Mouse (Mus musculus) neural tube, embryonic 11.5 days (tissue): Measurements from ENCODE around the gene Baat. TPM values are rescaled to one million over a fixed set of nuclear protein-coding genes. Genes with fewer than 3 reads are reported as not detected.
"Not testable (repeated sequence)": the region's sequence is repeated elsewhere in the genome, so short reads cannot be mapped to it uniquely, and the experiment has no call there.

Experiments
- ATAC-seq: fragments of 200-750 bp; cut with Nextera tagmentation; 2 replicates; pipeline ENCODE4 v1.8.0; 2017; ENCODE audit warnings: moderate number of reproducible peaks, mild to moderate bottlenecking, moderate TSS enrichment, moderate library complexity; ENCODE audit not compliant: insufficient read depth, low FRiP score, low TSS enrichment
- DNase-seq: peaks from one replicate; pipeline ENCODE4 v3.0.0-alpha.2; 2015; ENCODE audit warnings: low spot score
- H3K27ac ChIP-seq: fragments of 300-500 bp; sonication (generic); 2 replicates; pipeline ENCODE4 v1.5.1; 2014; ENCODE audit warnings: low read depth, mild to moderate bottlenecking, low read length
- H3K27me3 ChIP-seq: fragments of 300-500 bp; sonication (generic); 2 replicates; pipeline ENCODE4 v1.6.1; 2014; ENCODE audit warnings: mild to moderate bottlenecking, low read length, mixed read lengths; ENCODE audit not compliant: control insufficient read depth, insufficient read depth
- H3K36me3 ChIP-seq: fragments of 300-500 bp; sonication (generic); 2 replicates; pipeline ENCODE4 v1.6.1; 2014; ENCODE audit warnings: mild to moderate bottlenecking, low read length, moderate library complexity, mixed read lengths; ENCODE audit not compliant: control insufficient read depth, insufficient read depth
- H3K4me1 ChIP-seq: fragments of 300-500 bp; sonication (generic); 2 replicates; pipeline ENCODE4 v1.6.1; 2014; ENCODE audit warnings: low read length, mixed read lengths; ENCODE audit not compliant: control insufficient read depth, insufficient read depth
- H3K4me2 ChIP-seq: fragments of 300-500 bp; sonication (generic); 2 replicates; pipeline ENCODE4 v1.6.1; 2014; ENCODE audit warnings: low read depth, mild to moderate bottlenecking, moderate library complexity
- H3K4me3 ChIP-seq: fragments of 300-500 bp; sonication (generic); 2 replicates; pipeline ENCODE4 v1.5.1; 2014; ENCODE audit warnings: low read depth, low read length
- H3K9ac ChIP-seq: fragments of 300-500 bp; sonication (generic); 2 replicates; pipeline ENCODE4 v1.6.1; 2014; ENCODE audit warnings: mild to moderate bottlenecking, low read length
- H3K9me3 ChIP-seq: fragments of 300-500 bp; sonication (generic); 2 replicates; pipeline ENCODE4 v1.6.1; 2016; ENCODE audit warnings: low read length; ENCODE audit not compliant: control insufficient read depth
- WGBS: fragments of 180-500 bp; shearing (Covaris S2); extraction: QIAGEN DNeasy Blood & Tissue Kit; methylation state at CpG from one replicate; pipeline ENCODE4 v1.1.7; 2014; 5-methylcytosine and 5-hydroxymethylcytosine counted together
- polyA plus RNA-seq: library from polyadenylated mRNA; unstranded; fragments of >200 nt; fragmentation: Nextera tagmentation; extraction: Ambion mirVana; gene quantifications from 2 replicates; pipeline ENCODE4 v1.2.1, GENCODE M21; 2014

The Baat gene
- polyA plus RNA-seq, 1 experiment from 2014 or later = 0.19 TPM

DNA sequence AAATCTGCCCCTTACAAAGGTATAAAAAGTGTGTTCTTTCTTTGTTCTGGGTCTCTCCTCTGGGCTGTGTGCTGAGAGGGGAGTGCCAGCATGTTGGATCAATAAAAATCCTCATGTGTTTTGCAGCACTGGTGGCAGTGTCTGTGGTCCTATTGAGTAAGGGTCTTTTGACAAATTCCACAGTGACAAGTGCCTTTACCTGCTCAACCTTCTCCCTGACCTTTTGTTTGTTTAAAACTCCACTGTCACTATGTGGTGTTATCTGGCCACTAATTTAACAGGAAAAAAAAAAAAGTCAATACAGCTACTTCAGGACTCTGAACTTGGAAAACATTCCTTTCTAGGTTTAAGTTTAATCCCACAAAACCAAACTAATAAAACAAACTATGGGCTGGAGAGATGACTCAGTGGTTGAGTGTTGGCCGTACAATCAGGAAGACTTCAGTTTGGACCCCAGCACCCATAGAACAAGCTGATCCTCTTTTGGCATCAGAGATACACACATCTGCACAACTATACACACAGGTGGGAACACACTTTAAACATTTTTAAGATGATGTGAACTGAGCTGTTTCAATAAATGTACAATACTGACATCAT, 4.0 kb upstream of the Baat start:
- not testable (repeated sequence) for H3K4me1 ChIP-seq, H3K27ac ChIP-seq, DNase-seq, H3K4me3 ChIP-seq, H3K9ac ChIP-seq, H3K4me2 ChIP-seq, H3K27me3 ChIP-seq, ATAC-seq, H3K9me3 ChIP-seq, H3K36me3 ChIP-seq
- 94% methylated on average over 1 of the region's 1 CpGs for WGBS

DNA sequence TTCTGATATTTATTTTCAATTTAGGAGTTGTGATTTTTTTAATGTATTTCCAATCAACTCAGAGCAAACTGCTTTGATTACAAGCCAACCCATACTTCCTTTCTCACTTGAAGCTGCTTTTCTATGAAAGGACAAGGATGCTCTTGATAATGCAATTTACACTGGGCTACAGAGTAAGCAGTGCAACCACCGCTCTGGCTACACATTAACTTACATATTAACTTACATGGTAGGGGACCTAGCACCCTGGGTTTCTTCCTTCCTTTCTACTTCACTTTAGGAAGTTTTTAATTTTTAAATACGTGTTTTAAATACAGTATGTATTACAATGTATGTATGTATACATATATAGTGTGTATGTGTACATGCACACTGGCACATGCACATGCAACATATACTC, 2.8 kb upstream of the Baat start:
- no peaks in the 10 kb centered on the region for H3K4me1 ChIP-seq
- no peak overlapping the region for H3K4me2 ChIP-seq
- H3K9me3 ChIP-seq = no peaks in the 10 kb centered on the region
- H3K9ac ChIP-seq = no peak overlapping the region
- peaks cover 2% of the 10 kb centered on the region; the same call in 1 of the 2 replicates for H3K36me3 ChIP-seq
- DNase-seq = no peak
- no peaks in the 10 kb centered on the region for H3K27me3 ChIP-seq
- 86% methylated on average over 2 of the region's 2 CpGs for WGBS
- H3K27ac ChIP-seq = no peak overlapping the region
- H3K4me3 ChIP-seq = no peak overlapping the region
- no peak for ATAC-seq

GRCm38 (mm10) chr4:49503563-49503962, 2.8 kb downstream of the Baat start:
- no peak overlapping the region for H3K9ac ChIP-seq
- H3K9me3 ChIP-seq = no peaks in the 10 kb centered on the region
- no peak overlapping the region for H3K27ac ChIP-seq
- DNase-seq (no peak), ATAC-seq (no peak)
- no peaks in the 10 kb centered on the region for H3K4me1 ChIP-seq
- WGBS = 86% methylated on average over 1 of the region's 1 CpGs
- no peaks in the 10 kb centered on the region for H3K36me3 ChIP-seq
- H3K27me3 ChIP-seq = no peaks in the 10 kb centered on the region
- no peak overlapping the region for H3K4me2 ChIP-seq
- H3K4me3 ChIP-seq = no peak overlapping the region

DNA sequence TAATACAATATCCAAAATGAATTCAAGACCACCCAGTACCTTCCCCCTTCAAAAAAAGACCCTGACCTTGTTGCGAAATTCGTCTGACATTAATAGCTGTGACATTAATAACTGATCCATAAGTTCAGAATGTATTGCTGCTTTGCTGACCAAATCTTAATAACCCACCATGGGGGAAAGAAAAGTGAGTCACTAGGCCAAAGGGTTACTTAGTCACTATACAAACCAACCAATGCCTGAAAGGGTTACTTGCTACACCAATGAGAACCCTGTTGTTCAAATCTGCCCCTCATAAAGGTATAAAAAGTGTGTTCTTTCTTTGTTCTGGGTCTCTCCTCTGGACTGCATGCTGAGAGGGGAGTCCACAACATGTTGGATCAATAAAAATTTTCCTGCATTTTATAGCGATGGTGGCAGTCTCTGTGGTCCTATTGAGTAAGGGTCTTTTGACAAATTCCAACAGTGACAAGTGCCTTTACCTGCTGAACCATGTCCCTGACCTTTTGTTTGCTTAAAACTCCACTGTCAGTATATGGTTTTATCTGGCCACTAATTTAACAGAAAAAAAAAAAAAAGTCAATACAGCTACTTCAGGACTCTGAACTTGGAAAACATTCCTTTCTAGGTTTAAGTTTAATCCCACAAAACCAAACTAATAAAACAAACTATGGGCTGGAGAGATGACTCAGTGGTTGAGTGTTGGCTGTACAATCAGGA, 20.3 kb downstream of the Baat start:
- not testable (repeated sequence) for DNase-seq, H3K27me3 ChIP-seq, H3K4me2 ChIP-seq, H3K4me1 ChIP-seq, H3K36me3 ChIP-seq, H3K9me3 ChIP-seq, H3K4me3 ChIP-seq, ATAC-seq, H3K9ac ChIP-seq, H3K27ac ChIP-seq
- 61% methylated on average over 3 of the region's 3 CpGs for WGBS

GRCm38 (mm10) chr4:49485442-49485841, 20.9 kb downstream of the Baat start:
- no peak for DNase-seq
- Histone ChIP-seq H3K4me3 (no peak overlapping the region), H3K9ac (no peak overlapping the region), H3K9me3 (no peaks in the 10 kb centered on the region), H3K36me3 (no peaks in the 10 kb centered on the region), H3K27me3 (no peaks in the 10 kb centered on the region), H3K4me1 (no peaks in the 10 kb centered on the region), H3K27ac (no peak overlapping the region), H3K4me2 (no peak overlapping the region)
- ATAC-seq = no peak

DNA sequence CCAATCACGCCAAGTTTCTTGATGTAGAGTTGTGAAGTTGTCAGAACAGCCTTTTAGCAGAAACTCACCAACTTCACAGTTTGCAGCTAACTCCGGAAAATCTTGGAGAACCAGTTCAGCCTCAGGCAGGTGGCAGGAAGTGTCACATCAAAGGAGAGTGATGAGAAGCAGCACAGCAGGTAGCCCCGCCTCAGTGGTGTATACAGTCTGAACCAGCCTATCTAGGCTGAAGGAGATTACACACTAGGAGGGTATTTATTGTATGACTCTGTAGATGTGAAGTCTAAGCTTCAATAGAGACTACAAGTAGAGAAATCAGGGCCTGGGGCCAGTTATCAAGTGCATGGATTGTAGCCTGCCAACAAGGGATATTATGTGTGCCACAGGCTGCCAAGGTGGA, 25.5 kb downstream of the Baat start:
- H3K9ac ChIP-seq = no peak overlapping the region
- DNase-seq (no peak), ATAC-seq (no peak)
- no peak overlapping the region for H3K27ac ChIP-seq
- H3K27me3 ChIP-seq = no peaks in the 10 kb centered on the region
- H3K36me3 ChIP-seq = no peaks in the 10 kb centered on the region
- H3K4me2 ChIP-seq = no peak overlapping the region
- H3K4me3 ChIP-seq = no peak overlapping the region
- 38% methylated on average over 3 of the region's 3 CpGs for WGBS
- no peaks in the 10 kb centered on the region for H3K4me1 ChIP-seq
- H3K9me3 ChIP-seq = no peaks in the 10 kb centered on the region

DNA sequence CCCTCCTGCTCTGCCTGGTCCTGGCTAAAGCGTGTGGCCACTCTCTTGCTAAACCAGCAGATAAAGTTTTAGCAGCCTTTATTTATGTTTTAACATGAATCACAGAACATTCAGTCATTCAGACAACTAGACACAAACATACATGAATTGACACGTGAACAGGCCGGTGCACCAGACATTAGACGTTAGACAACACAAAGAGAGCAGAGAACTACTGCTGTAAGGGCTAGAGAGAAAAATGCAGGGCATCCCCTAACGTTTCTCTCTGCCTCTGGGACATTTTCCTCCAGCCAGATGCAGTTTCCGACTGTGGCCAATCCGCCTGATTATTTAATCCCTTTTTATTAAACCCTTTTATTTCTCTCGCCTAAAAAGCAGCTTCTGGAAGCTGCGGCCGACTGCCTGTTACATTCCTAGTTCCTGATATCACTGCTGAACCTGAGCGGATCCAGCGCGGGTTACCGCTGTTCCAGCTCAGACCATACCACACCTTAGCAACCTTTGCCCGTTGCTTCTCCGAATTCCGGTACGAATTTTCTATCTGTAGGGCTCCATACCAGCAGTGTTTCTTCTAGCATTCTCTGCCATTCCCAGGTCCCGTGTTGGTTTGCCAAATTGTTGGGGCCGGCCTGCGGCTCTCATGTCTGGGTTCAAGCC, 26.1 kb downstream of the Baat start:
- ATAC-seq = no peak
- H3K4me1 ChIP-seq = no peaks in the 10 kb centered on the region
- H3K27me3 ChIP-seq = no peaks in the 10 kb centered on the region
- H3K27ac ChIP-seq = no peak overlapping the region
- WGBS = 21% methylated on average over 21 of the region's 21 CpGs
- no peak overlapping the region for H3K4me2 ChIP-seq
- H3K36me3 ChIP-seq = no peaks in the 10 kb centered on the region
- no peaks in the 10 kb centered on the region for H3K9me3 ChIP-seq
- no peak overlapping the region for H3K4me3 ChIP-seq
- DNase-seq = no peak
- H3K9ac ChIP-seq = no peak overlapping the region

GRCm38 (mm10) chr4:49479035-49479434, 27.3 kb downstream of the Baat start:
- not testable (repeated sequence) for ATAC-seq, H3K36me3 ChIP-seq, DNase-seq, H3K4me1 ChIP-seq, H3K27me3 ChIP-seq, H3K27ac ChIP-seq, H3K9ac ChIP-seq, H3K9me3 ChIP-seq, H3K4me2 ChIP-seq, H3K4me3 ChIP-seq
- WGBS = 13% methylated on average over 2 of the region's 2 CpGs
